Mouse (Mus musculus) spleen, postnatal 14 days (tissue): ENCODE results near the gene Carhsp1.

Source experiments
- DNase-seq, 2 experiments: peaks; one replicate each; pipeline ENCODE4 v3.0.0; 2021 to 2022; ENCODE audit warnings: low spot score in 2 of 2

Carhsp1 gene

DNA sequence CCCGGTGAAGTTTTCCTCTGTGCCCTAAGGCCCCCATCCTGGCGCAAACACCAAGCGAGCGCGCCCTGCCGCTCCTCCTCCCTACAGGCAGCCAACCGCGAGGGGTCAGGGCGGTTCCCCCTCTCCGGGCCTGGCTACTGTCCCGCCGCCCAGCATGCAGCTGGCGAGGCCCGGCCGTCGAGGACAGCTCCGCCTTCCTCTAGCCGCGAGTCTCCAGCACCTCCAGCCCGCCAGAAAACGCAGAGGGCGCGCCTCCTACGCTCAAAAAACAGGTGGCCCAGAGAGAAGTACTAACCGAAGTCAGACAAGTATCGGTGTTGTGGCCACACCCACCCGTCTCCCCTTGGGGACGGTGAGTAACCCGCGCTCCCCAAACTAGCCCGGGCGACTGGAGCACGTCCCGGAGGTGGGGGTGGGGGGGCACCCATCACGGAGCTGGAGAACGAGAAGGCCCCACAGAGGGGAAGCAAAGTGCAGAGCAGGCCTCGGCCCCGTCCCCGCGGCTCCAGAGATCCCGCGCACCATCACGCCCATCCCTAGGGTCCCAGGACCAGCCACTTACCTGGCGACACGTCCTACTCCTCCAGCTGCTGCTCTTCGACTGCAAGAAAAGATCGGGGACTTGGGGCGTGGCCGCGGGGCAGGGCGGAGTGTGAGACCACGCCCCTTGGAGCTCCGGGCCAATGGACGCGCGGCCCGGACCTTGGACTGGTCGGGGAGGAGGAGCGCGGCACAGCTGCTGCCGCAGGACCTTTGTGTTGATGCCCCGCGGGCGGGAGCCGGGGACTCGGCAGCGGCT lies at the start of gene Carhsp1:
Carhsp1 (minus strand) TSS at position 605 of the 799 bp plus-strand sequence.
- peak; percentile 95 to 96 for DNase-seq

DNA sequence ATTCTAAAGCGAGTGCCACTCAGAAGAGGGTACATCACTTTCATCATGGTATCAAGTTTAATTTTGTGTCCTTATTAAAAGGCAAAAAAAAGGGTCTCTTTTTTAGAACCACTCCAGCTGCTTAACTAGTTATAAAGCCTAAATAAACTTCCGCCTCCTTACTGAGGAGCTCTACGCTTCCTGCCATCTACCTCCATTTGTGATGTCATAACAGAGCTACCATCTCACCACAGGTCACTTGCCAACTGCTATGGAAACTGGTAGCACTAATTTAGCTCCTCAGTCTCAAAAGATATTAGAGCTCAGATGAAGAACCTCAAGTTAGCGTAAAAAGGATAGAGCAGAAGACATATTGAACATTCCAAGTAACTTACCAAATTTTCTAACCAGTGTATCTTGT lies 48.5 kb upstream of the Carhsp1 start:
- no peak for DNase-seq

GRCm38 (mm10) chr16:8717744-8718143 lies 45.8 kb upstream of the Carhsp1 start:
- DNase-seq, result no peak

- no peak for DNase-seq
Measured at GRCm38 (mm10) chr16:8716300-8716699, 44.3 kb upstream of the Carhsp1 start.

- DNase-seq, result no peak
Measured at GRCm38 (mm10) chr16:8715513-8716080, 43.6 kb upstream of the Carhsp1 start.

GRCm38 (mm10) chr16:8714851-8715250 lies 42.9 kb upstream of the Carhsp1 start:
- DNase-seq, result no peak

- DNase-seq, result no peak
Measured at GRCm38 (mm10) chr16:8711998-8712397, 40.0 kb upstream of the Carhsp1 start.

GRCm38 (mm10) chr16:8700586-8700985 lies 28.6 kb upstream of the Carhsp1 start:
- no peak for DNase-seq

GRCm38 (mm10) chr16:8699556-8699955 lies 27.6 kb upstream of the Carhsp1 start:
- no peak for DNase-seq

DNA sequence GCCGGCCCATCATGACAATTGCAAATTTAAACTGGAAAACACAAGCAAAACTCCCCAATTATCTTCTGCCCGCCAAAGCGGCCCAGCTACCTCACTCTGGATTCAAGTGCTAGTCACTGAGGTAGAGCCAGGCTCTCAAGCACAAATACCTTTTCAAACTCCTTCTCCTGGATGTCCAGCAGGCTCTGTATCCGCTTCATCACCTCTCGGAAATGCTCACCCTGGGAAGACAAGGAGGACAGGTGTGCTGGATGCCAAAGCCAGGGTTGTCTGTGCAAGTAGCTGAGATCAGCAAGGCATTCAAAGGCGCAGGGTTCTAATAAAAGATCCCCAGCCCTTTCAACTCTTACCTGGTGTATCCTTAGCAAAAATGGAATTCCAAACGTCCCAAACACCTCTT lies 19.3 kb upstream of the Carhsp1 start:
- DNase-seq, result no peak

DNA sequence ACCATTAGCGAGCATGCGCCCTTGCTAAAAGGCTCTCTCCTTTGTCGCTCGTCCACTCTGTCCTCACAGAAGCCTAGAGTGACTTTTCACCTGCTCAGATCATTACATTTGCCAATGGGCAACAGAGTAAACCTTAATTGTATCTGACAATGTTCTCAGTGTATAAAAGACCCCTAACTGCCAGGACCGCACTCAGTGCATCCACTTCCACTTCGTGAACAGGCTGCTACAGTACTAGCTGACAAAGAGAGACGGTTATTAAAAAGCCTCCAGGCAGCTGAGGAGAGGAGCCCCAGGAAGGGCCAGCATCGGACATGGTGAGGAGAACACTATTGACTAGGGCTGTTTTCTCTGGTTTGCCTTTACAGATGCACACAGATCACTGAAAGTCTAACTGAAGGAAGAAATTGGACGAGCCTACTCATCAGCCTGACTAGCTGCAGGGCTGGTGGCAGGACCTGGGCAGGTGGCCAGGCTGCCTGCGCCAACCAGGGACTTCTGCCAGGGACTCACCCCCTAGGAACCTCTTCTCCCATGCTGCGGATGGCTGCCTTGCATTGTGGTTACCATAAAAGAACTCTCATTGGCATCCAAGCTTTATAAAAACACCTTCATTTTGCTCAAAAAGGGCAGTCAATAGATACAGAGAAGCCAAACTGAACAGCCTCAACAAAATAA lies 18.2 kb upstream of the Carhsp1 start:
- DNase-seq, result no peak

DNA sequence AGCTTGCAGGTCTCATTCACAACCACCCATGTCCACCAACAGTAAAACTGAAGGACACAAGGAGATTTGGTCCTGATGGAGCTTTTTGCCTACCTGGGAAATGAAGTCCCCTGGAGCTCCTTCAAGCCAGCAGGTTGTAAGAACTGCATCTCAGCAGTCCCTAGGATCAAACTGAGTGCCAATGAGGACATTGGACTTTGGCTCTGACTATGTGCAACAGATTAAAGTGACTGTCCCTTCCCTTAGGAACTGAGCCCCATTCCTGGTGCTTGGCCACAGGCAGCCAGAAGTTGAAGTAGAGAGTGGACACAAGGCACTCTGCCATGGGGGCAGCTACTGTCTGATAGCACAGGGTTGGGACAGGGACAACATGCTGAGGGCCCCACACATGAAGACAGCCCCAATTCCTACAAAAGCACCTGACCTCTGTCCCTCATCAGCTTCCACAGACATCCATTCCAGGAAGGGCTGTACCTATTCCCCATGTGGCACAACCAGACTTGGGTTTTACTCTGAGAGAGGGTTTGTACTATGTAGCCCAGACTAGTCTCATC lies 15.7 kb upstream of the Carhsp1 start:
- DNase-seq, result no peak

DNA sequence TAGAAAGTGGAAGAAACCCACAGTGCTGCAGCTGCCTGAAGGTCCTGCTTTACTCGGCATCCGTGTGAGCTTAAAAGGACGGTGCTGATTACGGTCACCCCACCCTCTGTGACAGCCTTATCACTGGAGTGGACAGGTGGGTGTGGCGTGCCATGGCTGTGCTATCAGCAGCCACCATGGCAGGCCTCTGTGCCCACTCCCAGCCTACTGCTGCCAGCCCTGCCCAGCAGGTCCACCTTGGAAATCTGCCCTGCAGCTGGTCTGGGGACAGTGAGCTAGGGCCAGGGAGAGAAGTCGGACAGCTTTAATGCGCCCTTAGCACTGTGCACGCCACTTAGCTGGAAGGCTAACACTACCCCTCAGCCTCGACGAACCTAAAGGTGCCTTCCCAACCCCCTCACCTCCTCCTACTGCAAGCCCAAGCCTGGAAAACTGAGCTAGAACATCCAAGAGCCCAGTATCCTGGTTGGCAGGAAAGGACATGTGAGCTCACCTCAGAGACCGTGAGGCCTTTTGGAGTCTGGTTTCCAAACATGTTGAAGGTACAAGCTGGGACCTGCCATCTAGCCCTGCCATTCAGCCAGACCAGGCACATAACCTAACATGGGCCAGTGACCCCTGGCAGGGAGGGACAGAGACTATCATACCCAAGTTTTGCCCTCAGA lies 15.0 kb upstream of the Carhsp1 start:
- DNase-seq, result peak; percentile 67 to 70

DNA sequence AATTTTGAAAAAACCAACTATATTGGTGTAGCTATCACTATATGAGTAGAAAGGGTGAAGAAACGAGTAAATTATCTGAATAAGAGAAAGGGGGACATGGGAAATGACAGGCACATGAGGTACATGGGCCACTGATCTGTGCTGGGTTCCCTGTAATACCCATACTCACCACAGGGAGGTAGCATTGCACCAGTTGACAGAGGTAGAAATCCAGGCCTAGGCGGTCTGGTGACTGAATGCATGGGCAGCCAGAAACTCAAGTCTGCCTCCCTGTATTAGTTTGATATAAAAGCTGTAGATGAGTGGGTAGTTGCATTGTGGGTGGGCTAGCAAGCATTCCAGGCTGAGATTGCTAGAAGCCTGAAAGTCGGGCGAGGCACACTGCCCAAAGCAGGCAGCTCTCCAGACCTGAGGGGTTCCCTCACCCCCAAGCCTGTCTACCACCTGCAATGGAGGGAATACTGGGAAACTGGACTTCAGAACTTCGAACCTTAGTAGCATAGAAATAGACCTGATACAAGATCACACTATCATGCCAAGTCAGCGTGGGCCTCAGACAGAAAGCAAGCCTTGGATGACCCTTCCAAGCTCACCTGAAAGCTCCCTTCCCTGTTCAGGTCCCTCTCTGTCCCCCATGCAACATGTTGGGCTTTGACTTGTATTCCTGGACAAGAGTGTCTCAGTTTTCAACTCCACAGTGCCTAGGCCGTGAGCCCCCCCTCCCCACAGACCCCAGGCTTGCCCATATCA lies 14.3 kb upstream of the Carhsp1 start:
- peak; percentile 73 to 84 for DNase-seq

GRCm38 (mm10) chr16:8685087-8685486 lies 13.1 kb upstream of the Carhsp1 start:
- no peak for DNase-seq

GRCm38 (mm10) chr16:8680470-8680869 lies 8.5 kb upstream of the Carhsp1 start, which contains the start of gene Gm5767:
Gm5767 (plus strand) TSS chr16:8680770.
- no peak for DNase-seq

DNA sequence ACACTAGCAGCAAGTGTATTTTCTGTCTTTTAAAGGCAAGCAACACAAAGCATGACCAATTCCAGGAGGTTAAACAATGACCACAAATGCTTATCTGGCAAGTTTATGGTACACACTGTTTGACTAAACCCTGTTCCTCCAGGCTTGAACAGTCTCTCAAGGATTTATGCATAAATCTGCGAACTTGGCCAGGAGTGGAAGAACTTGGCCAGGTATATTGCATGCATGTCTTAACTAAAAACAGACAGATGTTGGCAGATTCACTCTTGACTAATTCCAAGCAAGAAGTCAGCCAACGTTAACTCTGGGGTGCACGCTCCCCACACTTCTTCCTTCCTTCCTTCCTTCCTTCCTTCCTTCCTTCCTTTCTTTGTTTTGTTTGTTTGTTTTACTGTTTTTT lies 7.8 kb upstream of the Carhsp1 start:
- DNase-seq, result no peak

- peak; percentile 53 to 56 for DNase-seq
Measured at GRCm38 (mm10) chr16:8678676-8679075, 6.7 kb upstream of the Carhsp1 start.

DNA sequence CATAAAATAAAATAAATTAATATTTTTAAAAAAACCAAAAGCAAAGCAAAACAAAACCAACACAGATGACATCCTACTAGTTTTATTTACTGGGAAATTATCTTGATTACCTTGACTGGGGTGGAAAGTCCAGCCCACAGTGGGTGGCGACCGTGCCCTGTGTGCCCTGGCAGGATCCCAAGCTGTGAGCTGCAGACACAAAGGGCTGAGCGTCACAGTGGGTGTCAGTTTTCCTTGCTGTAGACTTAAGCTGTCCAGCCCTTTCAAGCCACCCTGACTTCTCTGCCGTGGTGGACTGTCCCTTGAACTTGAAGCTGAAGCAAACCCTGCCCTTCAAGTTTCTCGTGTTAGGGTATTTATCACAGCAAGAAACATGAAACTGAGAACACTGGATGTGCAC lies 6.1 kb upstream of the Carhsp1 start:
- DNase-seq, result peak; percentile 47 to 53

GRCm38 (mm10) chr16:8676800-8677199 lies 4.8 kb upstream of the Carhsp1 start:
- peak; percentile 52 to 66 for DNase-seq

- no peak for DNase-seq
Measured at GRCm38 (mm10) chr16:8676228-8676627, 4.3 kb upstream of the Carhsp1 start.
